Mouse (Mus musculus) midbrain, embryonic 10.5 days (tissue): ENCODE measurements around the gene Gm42715. TPM values are rescaled to one million over a fixed set of nuclear protein-coding genes. Genes with fewer than 3 reads are reported as not detected.

Experiments used
- DNase-seq: peaks from one replicate; pipeline ENCODE4 v3.0.0-alpha.2; 2017; ENCODE audit warnings: low spot score
- H3K27ac ChIP-seq: fragments of 300-500 bp; sonication (generic); replicated peaks from 2 replicates; pipeline ENCODE4 v1.5.1; 2016; ENCODE audit warnings: mild to moderate bottlenecking
- H3K27me3 ChIP-seq: fragments of 300-500 bp; sonication (generic); 2 replicates; pipeline ENCODE4 v1.6.1; 2016; ENCODE audit warnings: low read depth, mild to moderate bottlenecking; ENCODE audit not compliant: poor library complexity, severe bottlenecking
- H3K36me3 ChIP-seq: fragments of 300-500 bp; sonication (generic); 2 replicates; pipeline ENCODE4 v1.6.1; 2016; ENCODE audit warnings: mild to moderate bottlenecking, moderate library complexity
- H3K4me1 ChIP-seq: fragments of 300-500 bp; sonication (generic); 2 replicates; pipeline ENCODE4 v1.6.1; 2016
- H3K4me3 ChIP-seq: fragments of 300-500 bp; sonication (generic); 2 replicates; pipeline ENCODE4 v1.5.1; 2016; ENCODE audit warnings: mild to moderate bottlenecking, moderate library complexity
- H3K9me3 ChIP-seq: fragments of 300-500 bp; sonication (generic); replicated peaks from 2 replicates; pipeline ENCODE4 v1.6.1; 2016; ENCODE audit warnings: mild to moderate bottlenecking
- WGBS: fragments of 180-500 bp; shearing (Covaris S2); methylation state at CpG from one replicate; pipeline ENCODE4 v1.1.7; 2016; 5-methylcytosine and 5-hydroxymethylcytosine counted together
- polyA plus RNA-seq: library from polyadenylated mRNA; unstranded; fragments of >200 nt; fragmentation: Nextera tagmentation; extraction: Ambion mirVana; gene quantifications from 2 replicates; pipeline ENCODE4 v1.2.1, GENCODE M21; 2016

Gene Gm42715
- polyA plus RNA-seq, 1 experiment from 2014 or later, result 14.3 TPM

- Histone ChIP-seq H3K27ac (no peak overlapping the region), H3K36me3 (peaks cover 100% of the 10 kb centered on the region), H3K4me1 (no peaks in the 10 kb centered on the region), H3K4me3 (no peak overlapping the region), H3K9me3 (no peaks in the 10 kb centered on the region), H3K27me3 (no peaks in the 10 kb centered on the region)
- WGBS, result 93% methylated on average over 17 of the region's 17 CpGs
- DNase-seq, result no peak
Observed at GRCm38 (mm10) chr7:127596747-127597146, 77.4 kb downstream of the Gm42715 start.

- Histone ChIP-seq H3K4me1 (no peaks in the 10 kb centered on the region), H3K4me3 (no peak overlapping the region), H3K9me3 (no peaks in the 10 kb centered on the region), H3K27me3 (no peaks in the 10 kb centered on the region), H3K36me3 (peaks cover 100% of the 10 kb centered on the region), H3K27ac (no peak overlapping the region)
- 93% methylated on average over 7 of the region's 7 CpGs for WGBS
- no peak for DNase-seq
Observed at GRCm38 (mm10) chr7:127600612-127601011, 81.2 kb downstream of the Gm42715 start.

GRCm38 (mm10) chr7:127601735-127602134 lies 82.4 kb downstream of the Gm42715 start:
- Histone ChIP-seq H3K36me3 (peaks cover 100% of the 10 kb centered on the region), H3K27me3 (no peaks in the 10 kb centered on the region), H3K4me3 (no peak overlapping the region), H3K9me3 (no peaks in the 10 kb centered on the region), H3K27ac (no peak overlapping the region), H3K4me1 (no peaks in the 10 kb centered on the region)
- whole genome bisulfite sequencing, result 84% methylated on average over 4 of the region's 4 CpGs
- DNase-seq, result no peak

- 83% methylated on average over 2 of the region's 2 CpGs for WGBS
- no peak overlapping the region for H3K27ac ChIP-seq
- H3K36me3 ChIP-seq, result peaks cover 100% of the 10 kb centered on the region
- no peak overlapping the region for H3K4me3 ChIP-seq
- DNase-seq, result no peak
- no peaks in the 10 kb centered on the region for H3K27me3 ChIP-seq
- no peaks in the 10 kb centered on the region for H3K4me1 ChIP-seq
- no peaks in the 10 kb centered on the region for H3K9me3 ChIP-seq
Observed at GRCm38 (mm10) chr7:127602903-127603302, 83.5 kb downstream of the Gm42715 start.

GRCm38 (mm10) chr7:127604256-127604655 lies 84.9 kb downstream of the Gm42715 start:
- H3K4me1 ChIP-seq, result no peaks in the 10 kb centered on the region
- no peaks in the 10 kb centered on the region for H3K27me3 ChIP-seq
- peaks cover 100% of the 10 kb centered on the region for H3K36me3 ChIP-seq
- no peak overlapping the region for H3K4me3 ChIP-seq
- DNase-seq, result no peak
- 89% methylated on average over 10 of the region's 10 CpGs for WGBS
- no peaks in the 10 kb centered on the region for H3K9me3 ChIP-seq
- H3K27ac ChIP-seq, result no peak overlapping the region

GRCm38 (mm10) chr7:127607150-127607549 lies 87.8 kb downstream of the Gm42715 start:
- 86% methylated on average over 6 of the region's 6 CpGs for WGBS
- Histone ChIP-seq H3K36me3 (peaks cover 100% of the 10 kb centered on the region), H3K4me3 (no peak overlapping the region), H3K9me3 (no peaks in the 10 kb centered on the region; the same call in 1 of the 2 replicates), H3K4me1 (no peaks in the 10 kb centered on the region), H3K27me3 (no peaks in the 10 kb centered on the region), H3K27ac (no peak overlapping the region)
- no peak for DNase-seq

GRCm38 (mm10) chr7:127611011-127611410 lies 91.6 kb downstream of the Gm42715 start:
- WGBS, result 96% methylated on average over 29 of the region's 29 CpGs
- DNase-seq, result no peak
- H3K36me3 ChIP-seq, result peaks cover 74% of the 10 kb centered on the region

GRCm38 (mm10) chr7:127611561-127611960 lies 92.2 kb downstream of the Gm42715 start:
- Histone ChIP-seq H3K27me3 (no peaks in the 10 kb centered on the region), H3K36me3 (peaks cover 69% of the 10 kb centered on the region)

More at GRCm38 (mm10) chr7:127611011-127611410, 91.6 kb downstream of the Gm42715 start:
- Histone ChIP-seq H3K4me1 (peaks cover 21% of the 10 kb centered on the region), H3K27ac (no peak overlapping the region), H3K9me3 (no peaks in the 10 kb centered on the region; the same call in 1 of the 2 replicates), H3K27me3 (no peaks in the 10 kb centered on the region), H3K4me3 (no peak overlapping the region)

GRCm38 (mm10) chr7:127613501-127613900 lies 94.1 kb downstream of the Gm42715 start:
- DNase-seq, result no peak
- peaks cover 55% of the 10 kb centered on the region for H3K36me3 ChIP-seq
- H3K27me3 ChIP-seq, result no peaks in the 10 kb centered on the region
- H3K9me3 ChIP-seq, result peaks cover 5% of the 10 kb centered on the region; the same call in 1 of the 2 replicates
- H3K4me1 ChIP-seq, result peaks cover 31% of the 10 kb centered on the region
- H3K27ac ChIP-seq, result 0 out of 2 replicates have a peak overlapping the region, but pooled peaks have one; percentile 96
- 89% methylated on average over 8 of the region's 8 CpGs for WGBS
- peak overlapping the region; percentile 88 for H3K4me3 ChIP-seq

More at GRCm38 (mm10) chr7:127611561-127611960, 92.2 kb downstream of the Gm42715 start:
- Histone ChIP-seq H3K9me3 (no peaks in the 10 kb centered on the region; the same call in 1 of the 2 replicates), H3K4me3 (peak overlapping the region; percentile 3; the same call in 1 of the 2 replicates), H3K4me1 (peaks cover 25% of the 10 kb centered on the region), H3K27ac (no peak overlapping the region)
- no peak for DNase-seq
- WGBS, result 97% methylated on average over 26 of the region's 26 CpGs

- peaks cover 49% of the 10 kb centered on the region for H3K36me3 ChIP-seq
- 24% methylated on average over 8 of the region's 8 CpGs for WGBS
- H3K4me1 ChIP-seq, result peaks cover 31% of the 10 kb centered on the region
- no peaks in the 10 kb centered on the region for H3K27me3 ChIP-seq
- peaks cover 5% of the 10 kb centered on the region; the same call in 1 of the 2 replicates for H3K9me3 ChIP-seq
- peak overlapping the region; percentile 96 for H3K27ac ChIP-seq
- no peak for DNase-seq
- peak overlapping the region; percentile 88 for H3K4me3 ChIP-seq
Observed at GRCm38 (mm10) chr7:127614091-127614490, 94.7 kb downstream of the Gm42715 start.

- DNase-seq, result peak; percentile 59
Observed at GRCm38 (mm10) chr7:127614511-127614890, 95.1 kb downstream of the Gm42715 start.

GRCm38 (mm10) chr7:127614891-127615843 lies 95.8 kb downstream of the Gm42715 start, which contains the start of gene Zfp629:
Gene Zfp629, minus strand, starts transcription at chr7:127615797.
- H3K4me3 ChIP-seq, result peak within 1 kb of the TSS; percentile 88
- H3K4me1 ChIP-seq, result peaks cover 31% of the 10 kb centered on the region
- H3K27me3 ChIP-seq, result no peaks in the 10 kb centered on the region
- peaks cover 5% of the 10 kb centered on the region; the same call in 1 of the 2 replicates for H3K9me3 ChIP-seq
- DNase-seq, result peak; percentile 90
- peaks cover 38% of the 10 kb centered on the region for H3K36me3 ChIP-seq
- under 1% methylated on average over 47 of the region's 50 CpGs for WGBS
- H3K27ac ChIP-seq, result peak within 1 kb of the TSS; percentile 96

More at GRCm38 (mm10) chr7:127614511-127614890, 95.1 kb downstream of the Gm42715 start:
- Histone ChIP-seq H3K4me1 (peaks cover 31% of the 10 kb centered on the region), H3K9me3 (peaks cover 5% of the 10 kb centered on the region; the same call in 1 of the 2 replicates), H3K27ac (peak overlapping the region; percentile 96), H3K4me3 (peak overlapping the region; percentile 88), H3K36me3 (peaks cover 45% of the 10 kb centered on the region), H3K27me3 (no peaks in the 10 kb centered on the region)
- 0% methylated on average over 40 of the region's 44 CpGs for WGBS
